Mouse (Mus musculus) layer of hippocampus, adult 6 months (tissue): ENCODE results near the gene Tmem82. TPM values are rescaled to one million over a fixed set of nuclear protein-coding genes. Genes with fewer than 3 reads are reported as not detected.

Experiments used
- long read RNA-seq, 2 experiments: library from polyadenylated mRNA; unstranded; transcript quantifications; one replicate each; pipeline ENCODE4 v2.0.0; 2019 to 2020
- polyA plus RNA-seq: library from polyadenylated mRNA; unstranded; fragments of <200 nt; fragmentation: Nextera tagmentation; gene quantifications from 2 replicates; pipeline ENCODE4 v1.2.3, GENCODE M21; 2021

Gene Tmem82
- 0.18 and 0.31 TPM in 2 replicates for polyA plus RNA-seq
- long read RNA-seq, experiment 1: 0 reads
- long read RNA-seq, experiment 2: 0 reads

DNA sequence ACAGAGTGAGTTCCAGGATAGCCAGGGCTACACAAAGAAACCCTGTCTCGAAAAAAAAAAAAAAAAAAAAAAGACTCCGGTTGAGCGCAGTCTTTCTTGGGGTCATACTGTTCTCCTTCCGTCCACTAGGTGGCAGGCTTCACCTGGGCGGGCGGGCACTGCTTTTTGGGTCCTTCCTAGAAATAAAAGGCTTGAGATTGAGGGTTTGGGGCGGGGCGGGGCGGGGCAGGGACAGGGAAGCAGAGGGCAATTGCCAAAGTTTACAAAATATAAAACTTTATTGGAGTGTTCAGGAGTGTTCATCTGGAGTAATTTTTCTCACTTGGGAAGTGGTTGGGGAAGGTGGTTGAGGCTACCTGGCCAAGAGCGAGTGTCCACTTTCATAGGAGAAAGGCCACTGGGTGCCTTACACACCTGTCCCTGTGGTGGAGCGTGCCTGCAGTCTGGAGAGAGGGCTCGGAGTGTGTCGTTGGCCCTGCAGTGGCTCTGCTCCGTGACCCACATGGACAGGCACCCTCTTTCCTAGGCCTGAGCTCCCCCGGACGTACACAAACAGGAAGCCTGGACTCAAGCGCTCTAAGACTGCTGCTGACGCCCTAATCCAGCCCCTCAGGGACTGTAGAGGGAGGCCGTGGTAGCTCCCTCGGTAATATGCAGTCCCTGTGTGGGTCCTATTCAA lies at the start of gene Tmem82:
Gene Tmem82, minus strand, starts transcription at position 69 of the 679 bp plus-strand sequence.

DNA sequence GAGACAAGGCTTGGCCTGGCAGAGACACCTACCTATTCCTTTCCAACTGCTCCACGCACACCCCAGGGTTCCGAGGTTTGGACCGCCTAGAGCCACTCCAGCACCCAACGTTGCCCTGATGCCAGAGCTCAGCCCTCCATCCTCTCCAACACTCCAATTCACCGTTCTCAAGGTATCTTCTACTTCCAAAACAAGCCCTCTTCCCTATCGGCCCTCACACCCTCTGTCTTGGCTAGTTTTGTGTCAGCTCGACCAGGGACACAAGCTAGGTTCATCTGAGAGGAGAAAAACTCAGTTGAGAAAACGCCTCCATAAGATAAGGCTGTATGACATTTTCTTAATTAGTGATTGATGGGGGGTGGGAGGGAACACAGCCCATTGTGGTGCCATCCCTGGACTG lies 46.4 kb upstream of the Tmem82 start, which contains the start of gene Plekhm2:
Gene Plekhm2, minus strand, starts transcription at position 101 of the 400 bp plus-strand sequence.

DNA sequence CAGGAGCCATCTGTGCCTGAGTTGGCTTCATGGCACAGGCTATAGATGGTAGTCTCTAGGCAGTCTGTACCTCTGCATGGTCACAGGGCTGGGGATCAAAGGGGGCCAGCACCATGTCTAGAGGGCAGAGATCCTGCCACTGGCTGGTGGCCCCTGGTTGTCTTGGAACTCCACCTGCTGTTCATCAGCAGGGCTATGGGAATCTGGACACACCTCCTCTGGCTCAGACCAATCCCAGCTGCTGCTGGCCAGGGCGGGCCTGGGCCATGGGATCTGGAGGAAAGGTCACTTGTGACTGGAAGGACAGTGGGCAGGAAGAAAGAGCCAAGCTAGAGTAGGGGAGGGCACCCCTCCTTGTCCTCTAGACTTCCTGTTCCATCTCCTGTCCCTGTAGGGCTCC lies 5.2 kb upstream of the Tmem82 start, which contains the start of gene Slc25a34:
Gene Slc25a34, minus strand, starts transcription at position 156 of the 400 bp plus-strand sequence.

DNA sequence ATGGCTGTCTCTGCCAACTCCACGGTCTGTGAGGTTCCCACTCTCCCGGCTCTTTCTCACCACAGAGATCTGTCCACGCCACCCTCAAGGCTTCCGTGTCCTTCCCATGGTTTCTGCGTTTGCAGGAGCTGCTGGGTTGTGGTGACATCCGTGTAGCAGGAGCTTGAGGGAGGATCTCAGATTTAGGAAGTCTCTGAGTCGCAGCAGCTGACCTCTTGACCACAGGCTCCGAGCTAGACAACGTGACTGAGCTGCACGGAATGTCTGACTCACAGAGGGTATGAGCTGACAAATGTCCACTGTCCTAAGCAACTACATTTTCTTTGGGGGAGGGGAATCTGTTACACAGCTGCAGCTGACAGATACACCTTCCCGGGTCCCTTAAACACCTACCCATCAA lies 12.6 kb downstream of the Tmem82 start, which contains the start of gene Fblim1:
Gene Fblim1, minus strand, starts transcription at position 236 of the 400 bp plus-strand sequence.

Other genes starting within 250 kb of the Tmem82 start
- gene Clcnka, start 219.9 kb downstream of the Tmem82 start, polyA plus RNA-seq: 0.13 and 0.33 TPM in 2 replicates
- gene Clcnkb, start 202.6 kb downstream of the Tmem82 start, polyA plus RNA-seq: not detected in 2 replicates
- 0.06 TPM in 1 of 2 replicates, not detected in the other for gene Hspb7, start 197.9 kb downstream of the Tmem82 start, polyA plus RNA-seq
- gene Srarp, start 182.5 kb downstream of the Tmem82 start, polyA plus RNA-seq: 0.48 TPM in 1 of 2 replicates, not detected in the other
- 13.5 and 14.5 TPM in 2 replicates for gene Zbtb17, start 174.0 kb downstream of the Tmem82 start, polyA plus RNA-seq
- gene Spen, start 80.0 kb downstream of the Tmem82 start, polyA plus RNA-seq: 2.7 and 2.9 TPM in 2 replicates
- gene Fblim1, start 12.5 kb downstream of the Tmem82 start, polyA plus RNA-seq: 0.20 and 0.40 TPM in 2 replicates
- gene Slc25a34, start 5.2 kb upstream of the Tmem82 start, polyA plus RNA-seq: 1.9 and 2.7 TPM in 2 replicates
- 6.5 and 7.1 TPM in 2 replicates for gene Plekhm2, start 46.3 kb upstream of the Tmem82 start, polyA plus RNA-seq
- gene Rsc1a1, start 67.0 kb upstream of the Tmem82 start, polyA plus RNA-seq: not detected in 2 replicates
- gene Ddi2, start 104.8 kb upstream of the Tmem82 start, polyA plus RNA-seq: 4.4 and 7.0 TPM in 2 replicates
- 0.29 and 0.69 TPM in 2 replicates for gene Agmat, start 128.0 kb upstream of the Tmem82 start, polyA plus RNA-seq
- gene Dnajc16, start 172.3 kb upstream of the Tmem82 start, polyA plus RNA-seq: 12.0 and 12.4 TPM in 2 replicates
- gene Casp9, start 175.0 kb upstream of the Tmem82 start, polyA plus RNA-seq: 7.7 and 7.8 TPM in 2 replicates
- not detected in 2 replicates for gene Cela2a, start 207.5 kb upstream of the Tmem82 start, polyA plus RNA-seq
- not detected in 2 replicates for gene Ctrc, start 227.7 kb upstream of the Tmem82 start, polyA plus RNA-seq